Mouse (Mus musculus): Measurements from ENCODE around the gene Gm17720.

- no peak for TF ChIP-seq GATA1 (IDR thresholded peaks at IDR 0.05; ENCODE audit: low read length)
- TF ChIP-seq TAL1 (IDR thresholded peaks at IDR 0.05; ENCODE audit: low read length) = no peak
Observed at GRCm38 (mm10) chr8:110091869-110092268, 10.7 kb downstream of the Gm17720 start.

Measured in erythroblast, embryonic 14.5 days (primary cell).